Mouse (Mus musculus) right cerebral cortex, postnatal 36 days (tissue): ENCODE results near the gene Klk11.

Experiments used
- DNase-seq, 2 experiments: peaks; one replicate each; pipeline ENCODE4 v3.0.0; 2022; ENCODE audit warnings: low spot score in 2 of 2, mixed read lengths in 1 of 2

Gene Klk11

DNA sequence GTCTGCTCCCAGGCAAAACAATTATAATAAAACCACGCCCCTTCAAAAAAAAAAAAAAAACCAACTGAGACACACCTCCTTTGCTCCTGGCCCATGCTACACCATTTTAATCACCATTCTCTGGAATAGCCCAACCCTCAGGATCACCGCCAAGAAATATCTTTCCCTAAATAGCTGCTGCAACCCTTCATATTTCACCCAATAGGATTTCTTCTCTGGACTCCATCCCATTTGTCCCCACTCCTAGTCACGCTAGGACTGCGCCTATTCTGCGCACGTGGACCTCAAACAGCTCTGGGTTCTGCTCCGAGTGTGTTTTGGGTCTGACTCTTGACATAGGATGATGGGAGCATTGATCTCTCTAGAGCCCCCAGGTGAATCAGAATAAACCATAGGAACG is 22.0 kb downstream of the Klk11 start:
- DNase-seq = no peak

DNA sequence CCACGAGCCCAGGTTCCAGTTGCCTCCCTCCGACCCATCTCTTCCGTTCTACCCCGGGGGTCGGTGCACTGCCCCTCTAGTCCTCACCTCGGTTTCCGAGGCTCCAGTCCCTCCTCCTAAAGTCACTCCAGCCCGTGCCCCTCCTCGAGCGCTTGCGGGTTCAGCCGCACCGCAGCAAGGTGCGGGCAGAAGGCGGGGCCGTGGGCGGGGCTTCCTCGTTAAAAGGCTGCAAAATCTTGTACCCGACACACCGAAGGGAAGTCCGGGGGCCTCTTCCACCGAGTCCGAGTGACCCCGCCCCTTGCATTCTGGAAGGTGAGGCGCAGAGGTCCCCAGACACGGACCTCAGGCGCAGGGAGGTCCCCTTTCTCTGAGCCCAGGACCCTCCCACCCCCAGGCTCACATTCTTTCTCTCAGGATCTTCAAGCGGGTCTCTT is 22.9 kb downstream of the Klk11 start, which contains the start of gene Klk8:
TSS of gene Klk8 (plus strand) at position 245 of the 437 bp plus-strand sequence.
- no peak for DNase-seq

DNA sequence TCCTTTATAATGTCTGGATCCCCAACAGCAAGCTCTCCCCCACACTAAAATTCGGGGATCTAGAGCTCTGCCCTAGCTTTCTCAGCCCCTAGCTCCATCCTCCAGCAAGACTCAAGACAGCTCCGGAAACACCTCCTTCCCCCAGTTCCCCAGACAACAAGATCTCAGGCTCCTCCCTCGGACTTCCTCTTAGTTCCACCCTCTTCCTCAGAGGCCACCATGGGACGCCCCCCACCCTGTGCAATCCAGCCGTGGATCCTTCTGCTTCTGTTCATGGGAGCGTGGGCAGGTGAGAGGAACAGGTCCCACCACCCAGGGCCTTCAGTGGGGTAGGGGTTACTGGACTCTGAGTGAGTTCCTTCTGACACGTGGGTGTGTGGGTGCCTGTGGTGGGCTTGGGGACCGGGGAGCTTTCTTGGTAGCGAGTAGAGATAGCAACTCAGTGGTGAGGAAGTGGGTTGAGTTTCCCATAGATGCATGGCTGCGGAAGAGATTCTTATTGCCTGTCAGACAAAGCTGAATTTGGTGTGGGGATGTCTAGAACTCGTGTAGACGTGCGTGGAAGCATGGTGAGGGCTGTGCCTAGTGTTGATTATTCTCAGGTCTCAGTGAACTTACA is 23.5 kb downstream of the Klk11 start:
- no peak for DNase-seq

- no peak for DNase-seq
Observed at GRCm38 (mm10) chr7:43799876-43800275, 25.5 kb downstream of the Klk11 start.

DNA sequence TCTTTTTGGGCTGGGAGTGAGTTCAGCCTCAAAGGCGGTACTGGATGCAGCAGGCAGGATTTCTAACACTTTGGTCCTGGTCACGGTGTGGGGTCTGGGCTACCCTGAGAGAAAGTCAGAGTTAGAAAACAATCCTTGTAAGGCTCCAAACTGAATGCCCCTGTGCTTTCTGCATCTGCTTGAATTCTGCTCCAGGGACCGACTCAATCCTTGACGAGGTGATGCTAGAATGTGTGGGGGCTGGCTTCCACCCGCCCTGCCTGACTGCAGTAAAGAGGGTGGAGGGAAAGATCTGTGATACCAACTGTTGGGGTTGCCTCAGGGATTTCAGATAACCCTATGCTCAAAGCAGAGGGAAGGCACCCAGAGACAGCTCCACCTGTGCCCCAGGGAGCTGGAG is 36.6 kb downstream of the Klk11 start, which contains the start of gene Klk7:
TSS of gene Klk7 (plus strand) at position 301 of the 400 bp plus-strand sequence.
- DNase-seq = no peak

DNA sequence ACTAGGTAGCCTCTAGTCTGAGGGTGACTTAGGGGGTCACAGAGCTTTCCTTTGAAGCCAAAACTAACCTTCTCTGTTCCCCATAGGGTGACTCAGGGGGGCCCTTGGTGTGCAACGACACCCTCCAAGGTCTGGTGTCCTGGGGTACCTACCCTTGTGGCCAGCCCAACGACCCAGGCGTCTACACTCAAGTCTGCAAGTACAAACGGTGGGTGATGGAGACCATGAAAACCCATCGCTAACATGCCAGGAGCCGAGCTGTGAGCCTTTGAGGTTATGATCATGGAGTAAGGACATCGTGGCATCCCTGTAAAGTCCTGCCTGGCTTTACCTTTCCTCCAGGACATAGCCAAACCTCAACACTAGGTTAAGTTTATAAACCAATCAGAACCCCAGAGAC is 40.8 kb downstream of the Klk11 start:
- no peak for DNase-seq

GRCm38 (mm10) chr7:43816746-43817145 is 42.3 kb downstream of the Klk11 start:
- DNase-seq = no peak

GRCm38 (mm10) chr7:43821581-43821980 is 47.2 kb downstream of the Klk11 start:
- no peak for DNase-seq

- no peak for DNase-seq
Observed at GRCm38 (mm10) chr7:43824199-43824598, 49.8 kb downstream of the Klk11 start, which contains the start of gene Klk6. TSS of gene Klk6 (plus strand) at chr7:43824499.

DNA sequence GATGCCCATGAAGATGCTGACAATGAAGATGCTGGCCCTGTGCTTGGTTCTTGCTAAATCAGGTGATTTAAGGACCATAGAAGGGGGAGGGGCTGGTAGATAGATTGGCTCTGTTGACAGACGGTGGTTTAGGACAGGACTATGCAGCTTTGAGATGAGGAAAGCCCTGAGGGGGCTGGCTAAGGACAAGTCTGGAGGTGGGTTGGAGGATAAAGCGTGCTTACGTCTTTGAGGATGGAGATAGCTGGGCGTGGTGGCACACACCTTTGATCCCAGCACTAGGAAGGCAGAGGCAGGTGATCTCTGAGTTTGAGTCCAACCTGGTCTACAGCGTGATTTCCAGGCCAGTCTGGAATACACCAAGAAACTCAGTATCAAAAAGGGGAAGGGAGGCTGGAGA is 51.7 kb downstream of the Klk11 start:
- DNase-seq = no peak

DNA sequence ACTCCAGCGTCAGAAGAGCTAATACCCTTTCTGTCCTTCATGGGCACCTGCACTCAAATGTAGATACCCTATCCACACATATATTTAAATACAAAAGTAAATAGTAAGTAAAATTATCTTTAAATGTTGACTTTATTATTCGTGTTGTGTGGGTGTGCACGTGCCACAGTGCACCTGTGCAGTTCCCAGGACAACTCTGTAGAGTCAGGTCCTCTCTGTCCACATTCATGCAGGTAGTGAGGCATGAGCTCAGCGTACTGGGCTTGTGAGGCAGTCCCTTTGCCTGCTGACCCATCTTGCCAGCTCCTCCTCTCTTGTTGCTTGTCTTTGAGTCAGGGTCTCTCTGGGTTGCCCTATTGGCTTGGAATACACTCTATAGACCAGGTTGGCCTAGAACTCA is 53.3 kb downstream of the Klk11 start:
- DNase-seq = no peak
